Mouse (Mus musculus): ENCODE measurements around the gene Svop. TPM values are rescaled to one million over a fixed set of nuclear protein-coding genes. Genes with fewer than 3 reads are reported as not detected.

Svop gene
- polyA plus RNA-seq, 1 experiment from 2014 or later, result 0.08 TPM

- H3K27me3 ChIP-seq (ENCODE audit: insufficient read depth, low read length), result no peaks in the 10 kb centered on the region
- H3K9me3 ChIP-seq (replicated peaks; ENCODE audit: low read length), result no peaks in the 10 kb centered on the region
- H3K27ac ChIP-seq, result no peak overlapping the region
- WGBS, result 90% methylated on average over 6 of the region's 6 CpGs
- no peak overlapping the region for H3K9ac ChIP-seq (ENCODE audit: low read depth, low read length)
- ATAC-seq (replicated peaks; ENCODE audit: low FRiP score, low read depth), result no peak
- no peak overlapping the region for H3K4me3 ChIP-seq (replicated peaks; ENCODE audit: low read depth, low read length)
- H3K4me1 ChIP-seq (replicated peaks; ENCODE audit: insufficient read depth, low read length), result no peaks in the 10 kb centered on the region
- peak; percentile 32; the same call in 1 of the 2 replicates for TF ChIP-seq CTCF (IDR thresholded peaks at IDR 0.05; ENCODE audit: low read depth)
- no peak overlapping the region for H3K4me2 ChIP-seq (ENCODE audit: low read length)
- no peak for DNase-seq (ENCODE audit: low spot score)
- H3K36me3 ChIP-seq (ENCODE audit: insufficient read depth, low read length), result peaks cover 55% of the 10 kb centered on the region
Observed at GRCm38 (mm10) chr5:114113334-114113733, 22.0 kb upstream of the Svop start.

DNA sequence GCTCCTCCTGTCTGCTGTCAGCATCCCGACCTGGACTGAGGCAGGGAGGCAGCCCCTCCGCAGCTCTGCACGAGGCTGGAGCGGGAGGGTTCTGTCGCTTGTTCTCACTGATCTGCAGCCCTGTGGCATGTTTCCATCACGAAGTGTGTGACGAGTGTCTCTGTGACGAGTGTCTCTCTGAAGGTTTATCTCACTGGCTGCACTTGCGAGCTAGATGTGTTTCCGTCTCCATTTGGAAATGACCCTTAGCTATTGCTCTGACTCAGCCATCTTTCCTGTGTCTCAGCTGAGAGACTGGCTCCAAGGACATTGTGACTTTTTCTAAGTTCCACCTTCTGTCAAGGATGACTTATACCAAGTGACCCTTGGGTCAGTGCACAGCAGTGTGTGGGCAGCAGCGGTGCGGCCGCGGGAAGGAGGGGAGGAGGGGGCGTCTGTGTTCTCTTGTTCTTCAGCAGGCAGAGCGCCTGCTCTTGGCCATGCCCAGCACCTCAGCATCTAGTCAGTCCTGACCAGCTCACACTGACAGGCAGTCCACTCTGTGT, 15.1 kb upstream of the Svop start:
- Histone ChIP-seq H3K9ac (ENCODE audit: low read depth, low read length) (no peak overlapping the region), H3K27ac (no peak overlapping the region), H3K9me3 (replicated peaks; ENCODE audit: low read length) (no peaks in the 10 kb centered on the region), H3K4me3 (replicated peaks; ENCODE audit: low read depth, low read length) (no peak overlapping the region), H3K4me1 (replicated peaks; ENCODE audit: insufficient read depth, low read length) (no peaks in the 10 kb centered on the region), H3K27me3 (ENCODE audit: insufficient read depth, low read length) (no peaks in the 10 kb centered on the region), H3K36me3 (ENCODE audit: insufficient read depth, low read length) (peaks cover 53% of the 10 kb centered on the region), H3K4me2 (ENCODE audit: low read length) (no peak overlapping the region)
- ATAC-seq (replicated peaks; ENCODE audit: low FRiP score, low read depth) (no peak), DNase-seq (ENCODE audit: low spot score) (peak; percentile 31)
- 51% methylated on average over 16 of the region's 16 CpGs for WGBS
- TF ChIP-seq CTCF (IDR thresholded peaks at IDR 0.05; ENCODE audit: low read depth), result no peak

DNA sequence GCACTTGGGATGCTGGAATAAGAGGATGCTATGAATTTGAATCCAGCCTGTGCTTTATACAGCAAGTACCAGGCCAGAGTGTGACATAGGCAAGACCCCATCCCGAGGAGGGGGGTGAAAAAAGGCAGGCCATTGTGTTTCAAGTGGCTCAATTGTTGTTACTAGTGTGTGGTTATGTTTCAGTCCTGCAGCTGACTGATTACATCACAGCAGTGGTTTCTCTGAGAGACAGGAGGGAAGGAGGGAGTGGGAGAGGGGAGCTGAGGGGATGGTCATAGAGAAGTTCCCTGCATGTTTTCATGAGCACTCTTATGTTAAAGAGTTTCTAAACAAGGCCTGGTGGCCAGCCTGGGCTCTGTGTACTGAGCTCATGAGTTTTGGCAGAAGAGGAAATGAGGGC, 11.4 kb upstream of the Svop start:
- TF ChIP-seq CTCF (IDR thresholded peaks at IDR 0.05; ENCODE audit: low read depth), result no peak
- 81% methylated on average over 1 of the region's 1 CpGs for WGBS
- no peak overlapping the region for H3K4me3 ChIP-seq (replicated peaks; ENCODE audit: low read depth, low read length)

GRCm38 (mm10) chr5:114101873-114102272, 10.5 kb upstream of the Svop start:
- 87% methylated on average over 4 of the region's 4 CpGs for WGBS
- H3K4me2 ChIP-seq (ENCODE audit: low read length), result no peak overlapping the region
- no peak for ATAC-seq (replicated peaks; ENCODE audit: low FRiP score, low read depth)
- TF ChIP-seq CTCF (IDR thresholded peaks at IDR 0.05; ENCODE audit: low read depth), result no peak
- DNase-seq (ENCODE audit: low spot score), result no peak
- peaks cover 23% of the 10 kb centered on the region; the same call in 1 of the 2 replicates for H3K36me3 ChIP-seq (ENCODE audit: insufficient read depth, low read length)
- no peak overlapping the region for H3K4me3 ChIP-seq (replicated peaks; ENCODE audit: low read depth, low read length)
- no peak overlapping the region for H3K9ac ChIP-seq (ENCODE audit: low read depth, low read length)
- no peaks in the 10 kb centered on the region for H3K9me3 ChIP-seq (replicated peaks; ENCODE audit: low read length)
- H3K4me1 ChIP-seq (replicated peaks; ENCODE audit: insufficient read depth, low read length), result peaks cover 10% of the 10 kb centered on the region
- H3K27me3 ChIP-seq (ENCODE audit: insufficient read depth, low read length), result no peaks in the 10 kb centered on the region
- H3K27ac ChIP-seq, result no peak overlapping the region

More for the DNA sequence above, 11.4 kb upstream of the Svop start:
- no peaks in the 10 kb centered on the region for H3K27me3 ChIP-seq (ENCODE audit: insufficient read depth, low read length)
- peaks cover 23% of the 10 kb centered on the region; the same call in 1 of the 2 replicates for H3K36me3 ChIP-seq (ENCODE audit: insufficient read depth, low read length)
- H3K27ac ChIP-seq, result no peak overlapping the region
- H3K4me1 ChIP-seq (replicated peaks; ENCODE audit: insufficient read depth, low read length), result peaks cover 10% of the 10 kb centered on the region
- DNase-seq (ENCODE audit: low spot score) (no peak), ATAC-seq (replicated peaks; ENCODE audit: low FRiP score, low read depth) (no peak)
- no peaks in the 10 kb centered on the region for H3K9me3 ChIP-seq (replicated peaks; ENCODE audit: low read length)
- no peak overlapping the region for H3K9ac ChIP-seq (ENCODE audit: low read depth, low read length)
- no peak overlapping the region for H3K4me2 ChIP-seq (ENCODE audit: low read length)

GRCm38 (mm10) chr5:114100390-114101099, 9.2 kb upstream of the Svop start:
- DNase-seq (ENCODE audit: low spot score), result no peak
- TF ChIP-seq CTCF (IDR thresholded peaks at IDR 0.05; ENCODE audit: low read depth), result no peak
- peak overlapping the region; percentile 95 for H3K4me2 ChIP-seq (ENCODE audit: low read length)

DNA sequence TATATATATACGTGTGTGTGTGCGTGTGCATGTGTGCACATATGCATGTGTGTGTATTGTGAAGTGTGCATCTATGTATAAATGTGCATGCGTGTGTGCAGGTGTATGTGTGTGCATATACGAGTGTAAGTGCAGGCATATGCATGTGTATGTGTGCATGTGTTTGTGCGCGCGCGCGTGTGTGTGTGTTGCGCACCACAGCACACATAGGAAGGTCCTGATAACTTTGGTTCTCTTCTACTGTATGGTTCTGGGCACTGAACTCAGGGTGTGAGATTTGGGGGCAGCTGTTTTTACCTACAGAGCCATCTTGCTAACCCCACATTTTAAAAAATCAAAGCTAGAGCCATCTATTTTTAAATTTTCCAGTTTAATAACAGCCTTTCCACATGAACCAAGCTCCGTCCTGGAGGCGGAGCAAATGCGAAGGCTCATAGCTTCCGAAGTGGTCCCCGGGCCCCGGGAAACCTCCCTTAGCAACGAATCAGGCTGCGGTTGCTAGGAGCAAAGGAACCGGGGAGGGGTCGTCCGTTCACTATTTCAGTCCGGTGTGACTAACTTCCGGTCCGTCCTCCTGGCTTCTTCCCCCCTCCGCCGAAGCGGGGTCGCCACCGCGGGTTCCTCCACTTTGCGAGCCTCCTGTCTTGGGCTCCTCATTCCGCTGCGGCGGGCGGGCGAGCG, 8.5 kb upstream of the Svop start:
- ATAC-seq (replicated peaks; ENCODE audit: low FRiP score, low read depth) (peak; percentile 90), DNase-seq (ENCODE audit: low spot score) (peak; percentile 94)
- WGBS, result 7% methylated on average over 36 of the region's 37 CpGs
- H3K4me2 ChIP-seq (ENCODE audit: low read length), result peak overlapping the region; percentile 95
- TF ChIP-seq CTCF (IDR thresholded peaks at IDR 0.05; ENCODE audit: low read depth), result no peak
- H3K27me3 ChIP-seq (ENCODE audit: insufficient read depth, low read length), result no peaks in the 10 kb centered on the region
- 0 out of 2 replicates have a peak overlapping the region, but pooled peaks have one; percentile 57 for H3K27ac ChIP-seq
- H3K4me1 ChIP-seq (replicated peaks; ENCODE audit: insufficient read depth, low read length), result peaks cover 10% of the 10 kb centered on the region
- H3K36me3 ChIP-seq (ENCODE audit: insufficient read depth, low read length), result peaks cover 9% of the 10 kb centered on the region; the same call in 1 of the 2 replicates
- H3K9me3 ChIP-seq (replicated peaks; ENCODE audit: low read length), result no peaks in the 10 kb centered on the region
- peak overlapping the region; percentile 94 for H3K4me3 ChIP-seq (replicated peaks; ENCODE audit: low read depth, low read length)
- peak overlapping the region; percentile 94 for H3K9ac ChIP-seq (ENCODE audit: low read depth, low read length)

More at GRCm38 (mm10) chr5:114100390-114101099, 9.2 kb upstream of the Svop start:
- Histone ChIP-seq H3K36me3 (ENCODE audit: insufficient read depth, low read length) (peaks cover 12% of the 10 kb centered on the region; the same call in 1 of the 2 replicates), H3K9me3 (replicated peaks; ENCODE audit: low read length) (no peaks in the 10 kb centered on the region), H3K27me3 (ENCODE audit: insufficient read depth, low read length) (no peaks in the 10 kb centered on the region), H3K27ac (0 out of 2 replicates have a peak overlapping the region, but pooled peaks have one; percentile 57), H3K4me1 (replicated peaks; ENCODE audit: insufficient read depth, low read length) (peaks cover 10% of the 10 kb centered on the region), H3K9ac (ENCODE audit: low read depth, low read length) (peak overlapping the region; percentile 94), H3K4me3 (replicated peaks; ENCODE audit: low read depth, low read length) (peak overlapping the region; percentile 94)
- ATAC-seq (replicated peaks; ENCODE audit: low FRiP score, low read depth), result peak; percentile 73
- 4% methylated on average over 57 of the region's 64 CpGs for WGBS

All from kidney, postnatal 0 days (tissue).